Mouse (Mus musculus): ENCODE measurements around the gene Ube2d2b.

Gene Ube2d2b

DNA sequence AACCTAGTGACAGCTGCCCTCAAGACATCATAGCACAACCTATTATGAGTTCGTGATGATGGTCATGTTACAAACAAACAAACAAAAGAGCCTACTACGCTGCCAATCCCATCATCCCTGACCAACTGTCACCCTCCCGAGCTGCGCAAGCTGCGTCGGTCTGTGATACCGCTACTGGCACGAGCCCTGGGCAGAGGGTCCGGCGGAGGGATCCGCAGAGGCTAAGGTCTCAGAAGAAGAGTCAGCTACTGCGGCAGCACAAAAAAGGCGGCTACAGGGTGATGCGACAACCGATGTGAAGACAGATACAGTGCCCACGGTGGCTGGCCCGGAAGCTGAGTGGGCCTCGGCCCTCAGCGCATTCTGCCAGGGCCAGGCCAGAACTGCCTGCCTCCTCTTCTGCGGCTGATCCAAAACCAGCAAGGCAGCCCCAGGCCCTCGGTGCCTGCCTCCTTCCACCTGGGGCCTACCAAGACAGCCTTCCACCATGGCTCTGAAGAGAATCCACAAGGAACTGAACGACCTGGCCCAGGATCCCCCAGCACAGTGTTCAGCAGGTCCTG is at the start of gene Ube2d2b:
TSS of gene Ube2d2b (plus strand) at position 102 of the 563 bp plus-strand sequence.
- peak; percentile 70 for DNase-seq (ENCODE audit: low read depth, low spot score)

DNA sequence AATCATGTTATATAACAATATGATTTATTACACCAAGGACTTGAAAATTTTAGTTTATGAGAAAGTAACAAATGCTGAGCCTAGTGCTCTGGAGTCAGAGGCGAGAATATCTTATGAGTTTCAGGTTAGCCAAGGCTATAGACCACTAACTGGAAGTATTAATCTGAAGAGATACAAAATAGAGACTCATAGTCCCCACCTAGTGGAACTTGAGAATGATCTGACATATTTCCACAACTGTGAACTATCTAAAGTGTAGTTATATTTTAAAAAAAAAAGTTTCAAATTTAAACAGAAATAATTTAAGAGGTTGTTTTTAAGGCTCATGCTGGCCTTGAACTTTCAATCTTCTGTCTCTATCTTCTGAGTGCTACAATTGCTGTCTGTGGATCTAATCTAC is 47.5 kb upstream of the Ube2d2b start:
- DNase-seq (ENCODE audit: low read depth, low spot score), result no peak

GRCm38 (mm10) chr5:107787682-107788443 is 42.0 kb upstream of the Ube2d2b start:
- no peak for DNase-seq (ENCODE audit: low read depth, low spot score)

GRCm38 (mm10) chr5:107789492-107789891 is 40.4 kb upstream of the Ube2d2b start:
- peak; percentile 16 for DNase-seq (ENCODE audit: low read depth, low spot score)

DNA sequence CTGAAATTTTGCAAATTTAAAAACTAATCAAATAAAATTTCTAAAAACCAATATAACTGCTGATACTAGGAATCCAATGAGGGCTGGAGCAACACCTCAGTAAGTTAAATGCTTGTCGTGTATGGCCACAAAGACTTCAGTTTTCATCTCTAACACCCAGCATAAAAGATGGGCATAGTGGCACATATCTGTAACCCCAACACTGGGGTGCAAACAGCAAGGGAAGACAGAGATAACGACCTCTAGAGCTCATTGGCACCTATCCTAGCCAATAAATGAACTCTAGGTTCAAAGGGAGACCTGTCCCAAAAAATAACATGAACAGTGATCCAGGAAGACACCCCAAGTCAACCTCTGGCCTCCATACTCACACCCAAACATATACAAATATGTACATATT is 37.9 kb upstream of the Ube2d2b start:
- no peak for DNase-seq (ENCODE audit: low read depth, low spot score)

- DNase-seq (ENCODE audit: low read depth, low spot score), result no peak
These were observed 37.4 kb upstream of the Ube2d2b start for GRCm38 (mm10) chr5:107792516-107792915.

DNA sequence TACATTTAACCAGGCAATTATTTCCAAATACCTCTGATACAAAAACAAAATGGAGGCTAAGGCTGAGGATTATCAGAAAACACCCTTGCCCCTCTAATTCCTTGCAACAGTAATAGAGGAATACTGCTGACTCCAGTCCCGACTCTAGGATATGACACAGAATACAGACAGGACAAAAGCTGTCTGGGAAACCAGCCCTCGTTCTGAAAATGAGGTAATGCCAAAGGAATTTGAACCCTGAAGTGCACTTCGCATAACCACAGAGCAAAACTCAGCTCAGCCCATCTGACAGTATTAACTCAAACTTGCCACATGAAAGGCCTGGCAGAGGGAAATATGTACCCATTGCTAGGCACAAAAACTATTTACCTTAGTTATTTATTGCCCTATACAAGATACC is 36.6 kb upstream of the Ube2d2b start:
- DNase-seq (ENCODE audit: low read depth, low spot score), result no peak

- DNase-seq (ENCODE audit: low read depth, low spot score), result peak; percentile 16
These were observed 36.0 kb upstream of the Ube2d2b start for GRCm38 (mm10) chr5:107793927-107794326.

GRCm38 (mm10) chr5:107798290-107798689 is 31.6 kb upstream of the Ube2d2b start:
- DNase-seq (ENCODE audit: low read depth, low spot score), result no peak

GRCm38 (mm10) chr5:107801234-107801633 is 28.7 kb upstream of the Ube2d2b start:
- no peak for DNase-seq (ENCODE audit: low read depth, low spot score)

DNA sequence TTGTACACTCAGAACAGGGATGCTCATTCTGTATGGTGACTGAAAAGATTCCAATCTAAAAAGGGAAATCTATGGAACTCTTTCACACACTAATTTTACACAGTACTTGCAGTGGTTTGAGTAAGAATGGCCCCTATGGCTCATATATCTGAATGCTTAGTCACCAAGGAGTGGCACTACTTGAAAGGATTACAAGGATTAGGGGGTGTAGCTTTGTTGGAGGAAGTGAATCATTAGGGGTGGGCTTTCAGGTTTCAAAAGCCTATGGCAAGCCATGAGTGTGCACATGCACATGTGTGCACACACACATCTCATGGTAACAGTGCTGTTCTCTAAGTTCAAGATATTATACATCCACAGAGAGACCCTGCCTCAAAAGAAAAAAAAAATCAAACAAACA is 27.3 kb upstream of the Ube2d2b start:
- DNase-seq (ENCODE audit: low read depth, low spot score), result peak; percentile 45

DNA sequence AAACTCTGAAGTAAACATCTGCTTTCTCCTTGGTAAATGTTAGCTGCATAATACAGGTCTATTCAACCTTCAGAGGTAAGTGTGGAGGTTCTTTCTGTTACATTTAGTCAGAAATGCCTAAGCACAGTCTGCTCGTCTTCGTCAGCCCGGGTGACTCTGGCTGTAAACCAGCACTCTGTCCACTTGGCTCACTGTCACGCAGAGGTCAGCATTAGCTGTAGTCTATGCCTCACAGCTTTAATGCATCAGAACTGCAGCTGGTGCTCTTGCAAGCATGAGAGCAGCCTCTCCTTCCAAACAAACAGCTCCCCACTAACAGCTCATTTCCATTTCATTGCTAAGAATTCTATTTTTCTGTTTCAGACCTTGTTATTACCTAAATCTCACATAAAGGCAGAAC is 22.4 kb upstream of the Ube2d2b start:
- DNase-seq (ENCODE audit: low read depth, low spot score), result no peak

DNA sequence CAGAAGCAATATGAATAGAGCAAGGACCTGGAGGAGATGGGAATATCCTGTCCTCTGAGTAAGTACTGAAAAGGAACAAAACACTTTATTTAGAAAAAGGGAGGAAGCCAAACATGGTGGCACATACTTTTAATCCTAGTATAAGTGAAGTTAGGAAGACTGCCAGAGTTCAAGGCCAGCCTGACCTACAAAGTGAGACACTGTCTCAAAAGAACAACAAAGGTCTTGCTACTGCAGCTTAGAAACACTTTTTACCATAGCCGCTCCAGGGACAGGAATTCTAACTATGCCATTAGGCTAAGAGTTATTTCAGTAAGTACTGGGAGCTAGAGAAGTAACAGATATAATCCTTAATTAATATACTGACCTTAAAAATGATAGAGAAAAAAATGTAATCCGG is 15.2 kb upstream of the Ube2d2b start:
- DNase-seq (ENCODE audit: low read depth, low spot score), result peak; percentile 76

GRCm38 (mm10) chr5:107822521-107822920 is 7.4 kb upstream of the Ube2d2b start:
- DNase-seq (ENCODE audit: low read depth, low spot score), result no peak

GRCm38 (mm10) chr5:107831351-107831750 is 1.5 kb downstream of the Ube2d2b start:
- DNase-seq (ENCODE audit: low read depth, low spot score), result no peak

DNA sequence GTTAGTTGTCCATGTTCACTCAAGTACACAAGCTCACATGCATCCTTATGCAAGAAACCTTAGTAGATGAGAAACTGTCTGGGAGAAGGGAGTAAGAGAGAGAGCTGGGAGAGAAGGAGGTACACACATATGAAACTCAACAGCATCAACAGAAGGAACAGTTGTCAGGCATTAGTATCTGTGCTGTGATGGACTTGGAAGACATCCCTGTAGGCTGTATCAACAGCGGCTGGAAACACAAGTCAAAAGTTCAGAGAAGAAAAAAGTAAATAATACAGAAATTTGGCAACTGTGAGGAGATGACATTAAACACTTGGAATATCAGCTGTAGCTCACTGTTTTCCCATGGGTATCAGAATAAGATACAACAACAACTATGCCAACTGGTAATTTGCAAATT is 4.4 kb downstream of the Ube2d2b start:
- DNase-seq (ENCODE audit: low read depth, low spot score), result no peak

GRCm38 (mm10) chr5:107838891-107839644 is 9.2 kb downstream of the Ube2d2b start:
- DNase-seq (ENCODE audit: low read depth, low spot score), result peak; percentile 44

DNA sequence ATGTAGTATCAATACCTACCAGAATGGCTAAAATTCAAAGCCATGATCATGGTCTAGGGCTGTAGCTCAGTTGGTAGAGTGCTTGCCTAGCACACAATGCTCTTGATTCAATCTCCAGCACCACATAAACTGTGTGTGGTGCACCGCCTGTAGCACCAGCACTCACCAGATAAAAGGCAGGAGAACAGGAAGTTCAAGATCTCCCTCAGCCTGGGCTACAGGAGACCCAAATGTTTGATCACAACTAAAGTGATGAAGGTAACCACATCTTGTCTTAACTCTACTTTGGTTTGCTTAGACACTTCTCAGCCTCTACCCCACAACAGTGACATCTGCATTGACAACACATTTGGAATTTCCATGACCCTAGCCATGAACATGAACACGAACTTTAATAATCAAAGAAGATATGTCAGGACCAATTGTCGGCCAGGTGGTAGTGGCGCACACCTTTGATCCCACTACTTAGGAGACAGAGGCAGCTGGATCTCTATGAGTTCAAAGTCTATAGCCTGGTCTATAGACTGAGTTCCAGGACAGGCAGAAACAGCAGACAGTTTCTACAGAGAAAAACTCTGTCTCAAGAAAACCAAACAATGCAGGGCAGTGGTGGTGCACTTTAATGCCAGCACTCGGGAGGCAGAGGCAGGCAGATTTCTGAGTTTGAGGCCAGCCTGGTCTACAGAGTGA is 10.8 kb downstream of the Ube2d2b start:
- no peak for DNase-seq (ENCODE audit: low read depth, low spot score)

GRCm38 (mm10) chr5:107847349-107847748 is 17.4 kb downstream of the Ube2d2b start:
- DNase-seq (ENCODE audit: low read depth, low spot score), result no peak

GRCm38 (mm10) chr5:107847817-107848216 is 17.9 kb downstream of the Ube2d2b start:
- peak; percentile 65 for DNase-seq (ENCODE audit: low read depth, low spot score)

GRCm38 (mm10) chr5:107848964-107849363 is 19.1 kb downstream of the Ube2d2b start:
- no peak for DNase-seq (ENCODE audit: low read depth, low spot score)

DNA sequence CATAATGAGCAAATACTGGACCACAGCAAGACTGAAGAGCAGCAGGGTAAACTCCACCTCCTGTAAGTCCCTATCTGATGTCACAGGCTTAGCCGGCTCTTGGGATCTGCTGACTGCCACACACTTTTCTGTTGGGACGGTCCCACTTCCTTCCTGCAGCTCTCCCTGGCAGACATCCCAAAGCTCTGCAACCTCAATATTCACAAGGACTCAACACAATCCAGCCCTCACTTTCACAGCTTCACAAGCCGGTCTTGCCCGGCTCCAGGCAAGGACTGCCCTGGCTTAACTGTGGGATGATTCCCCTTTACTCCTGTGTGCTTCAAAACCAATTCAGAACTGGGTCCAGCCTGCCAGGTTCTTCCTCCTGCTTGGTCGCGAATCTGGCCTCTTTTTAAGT is 23.9 kb downstream of the Ube2d2b start:
- peak; percentile 40 for DNase-seq (ENCODE audit: low read depth, low spot score)
